Mouse (Mus musculus) CH12.LX (cell line): ENCODE measurements at regions not wholly inside any gene's neighbourhood (a gene's known extent, or its start where the extent isn't known, plus 50 kb on each side); places are given as distances from the start of the nearest gene placed in this dataset.

ENCODE experiments used
- DNase-seq: peaks from one replicate; pipeline ENCODE4 v3.0.0-alpha.2; 2013; ENCODE audit errors: extremely low read depth
- H3K27ac ChIP-seq: 2 replicates; pipeline ENCODE4 v1.5.1; 2012; ENCODE audit warnings: low read depth, mild to moderate bottlenecking, control low read depth, moderate library complexity; ENCODE audit not compliant: insufficient read depth
- H3K27me3 ChIP-seq: replicated peaks from 2 replicates; pipeline ENCODE3; 2012; ENCODE audit warnings: inconsistent platforms
- H3K36me3 ChIP-seq, 2 experiments: replicated peaks in 1 of 2; 2 replicates each; pipeline versions ENCODE3 to v1.6.1; 2012; ENCODE audit warnings: inconsistent platforms in 1 of 2, low read length in 1 of 2, mild to moderate bottlenecking in 1 of 2, mixed read lengths in 1 of 2, moderate library complexity in 1 of 2; ENCODE audit not compliant: control insufficient read depth in 1 of 2, insufficient read depth in 1 of 2
- H3K4me1 ChIP-seq, 2 experiments: 2 replicates each; pipeline ENCODE4 v1.6.1; 2012; ENCODE audit warnings: inconsistent platforms in 1 of 2, moderate library complexity in 1 of 2; ENCODE audit not compliant: insufficient read depth in 2 of 2, control insufficient read depth in 1 of 2
- H3K4me2 ChIP-seq: 2 replicates; pipeline ENCODE4 v1.6.1; 2012; ENCODE audit warnings: low read depth, mild to moderate bottlenecking, control low read depth; ENCODE audit not compliant: poor library complexity, insufficient read depth, severe bottlenecking
- H3K4me3 ChIP-seq, 3 experiments: fragments of 150-350 bp in 1 of 3; sonication (generic) in 1 of 3; replicated peaks in 1 of 3; 2 replicates each; pipeline versions ENCODE3 to v1.5.1; 2011 to 2012; ENCODE audit warnings: low read depth in 2 of 3, low read length in 2 of 3, mild to moderate bottlenecking in 2 of 3, moderate library complexity in 2 of 3, control low read depth in 1 of 3, improper control_type of control experiment in 1 of 3, inconsistent platforms in 1 of 3, mixed read lengths in 1 of 3; ENCODE audit not compliant: poor library complexity in 1 of 3
- H3K79me2 ChIP-seq: replicated peaks from 2 replicates; pipeline ENCODE4 v1.6.1; 2012; ENCODE audit warnings: mild to moderate bottlenecking, moderate library complexity; ENCODE audit not compliant: control insufficient read depth, poor library complexity, insufficient read depth, severe bottlenecking; ENCODE audit errors: extremely low read depth
- H3K9ac ChIP-seq: 2 replicates; pipeline ENCODE4 v1.6.1; 2012; ENCODE audit warnings: low read depth, mild to moderate bottlenecking, control low read depth, moderate library complexity; ENCODE audit not compliant: insufficient read depth
- H3K9me3 ChIP-seq: replicated peaks from 2 replicates; pipeline ENCODE3; 2012; ENCODE audit warnings: low read length, inconsistent platforms, mixed read lengths
- BHLHE40 ChIP-seq: IDR thresholded peaks from 2 replicates; pipeline ENCODE4 v1.6.1; 2011; ENCODE audit warnings: mild to moderate bottlenecking, low read depth, low read length, improper control_type of control experiment
- CHD2 ChIP-seq: IDR thresholded peaks from 2 replicates; pipeline ENCODE4 v1.6.1; 2011; ENCODE audit warnings: low read length, improper control_type of control experiment
- ELF1 ChIP-seq: IDR thresholded peaks from 2 replicates; pipeline ENCODE4 v1.6.1; 2014; ENCODE audit warnings: low read depth, mild to moderate bottlenecking, inconsistent platforms, low read length, improper control_type of control experiment
- EP300 ChIP-seq: IDR thresholded peaks from 2 replicates; pipeline ENCODE4 v1.6.1; 2011; ENCODE audit warnings: low read length, improper control_type of control experiment
- ETS1 ChIP-seq: conservative IDR thresholded peaks from 2 replicates; pipeline ENCODE4 v1.6.1; 2012; ENCODE audit warnings: low read depth, mild to moderate bottlenecking, inconsistent platforms, low read length, improper control_type of control experiment, moderate library complexity
- HCFC1 ChIP-seq: IDR thresholded peaks from 2 replicates; pipeline ENCODE4 v1.6.1; 2012; ENCODE audit warnings: low read depth, mild to moderate bottlenecking, inconsistent platforms, low read length, improper control_type of control experiment
- IRF4 ChIP-seq: IDR thresholded peaks from 2 replicates; pipeline ENCODE4 v1.6.1; 2014; ENCODE audit warnings: low read depth, mild to moderate bottlenecking, inconsistent platforms, low read length, improper control_type of control experiment
- JUND ChIP-seq: conservative IDR thresholded peaks from 2 replicates; pipeline ENCODE4 v1.6.1; 2011; ENCODE audit warnings: low read depth, low read length, improper control_type of control experiment
- KAT2A ChIP-seq: IDR thresholded peaks from 2 replicates; pipeline ENCODE4 v1.6.1; 2012; ENCODE audit warnings: low read length, improper control_type of control experiment, inconsistent platforms; ENCODE audit not compliant: insufficient replicate concordance
- MAFK ChIP-seq: IDR thresholded peaks from 2 replicates; pipeline ENCODE4 v1.6.1; 2011; ENCODE audit warnings: low read length, improper control_type of control experiment; ENCODE audit not compliant: insufficient replicate concordance
- MAZ ChIP-seq: IDR thresholded peaks from 2 replicates; pipeline ENCODE4 v1.6.1; 2012; ENCODE audit warnings: low read depth, mild to moderate bottlenecking, inconsistent platforms, low read length, improper control_type of control experiment, moderate library complexity
- NRF1 ChIP-seq: IDR thresholded peaks from 2 replicates; pipeline ENCODE4 v1.6.1; 2014; ENCODE audit warnings: low read depth, mild to moderate bottlenecking, inconsistent platforms, low read length, improper control_type of control experiment, moderate library complexity
- PAX5 ChIP-seq: IDR thresholded peaks from 2 replicates; pipeline ENCODE4 v1.6.1; 2012; ENCODE audit warnings: low read length, inconsistent platforms, mixed read lengths
- POLR2AphosphoS2 ChIP-seq: IDR thresholded peaks from 2 replicates; pipeline ENCODE4 v1.6.1; 2011; ENCODE audit warnings: low read depth, low read length, improper control_type of control experiment
- RAD21 ChIP-seq: IDR thresholded peaks from 2 replicates; pipeline ENCODE4 v1.6.1; 2011; ENCODE audit warnings: low read depth, mild to moderate bottlenecking, low read length, improper control_type of control experiment, moderate library complexity
- RCOR1 ChIP-seq: conservative IDR thresholded peaks from 2 replicates; pipeline ENCODE4 v1.6.1; 2012; ENCODE audit warnings: low read depth, mild to moderate bottlenecking, inconsistent platforms, low read length, improper control_type of control experiment
- SIN3A ChIP-seq: IDR thresholded peaks from 2 replicates; pipeline ENCODE4 v1.6.1; 2012; ENCODE audit warnings: low read length, improper control_type of control experiment, inconsistent platforms
- TBP ChIP-seq: conservative IDR thresholded peaks from 2 replicates; pipeline ENCODE4 v1.6.1; 2011; ENCODE audit warnings: low read depth, low read length, improper control_type of control experiment
- USF1 ChIP-seq: IDR thresholded peaks from 2 replicates; pipeline ENCODE4 v1.6.1; 2014; ENCODE audit warnings: low read depth, mild to moderate bottlenecking, inconsistent platforms, low read length, improper control_type of control experiment
- USF2 ChIP-seq: conservative IDR thresholded peaks from 2 replicates; pipeline ENCODE4 v1.6.1; 2011; ENCODE audit warnings: low read depth, low read length, improper control_type of control experiment
- ZC3H11A ChIP-seq: IDR thresholded peaks from 2 replicates; pipeline ENCODE4 v1.6.1; 2012; ENCODE audit warnings: low read depth, mild to moderate bottlenecking, inconsistent platforms, low read length, improper control_type of control experiment
- ZKSCAN1 ChIP-seq: IDR thresholded peaks from 2 replicates; pipeline ENCODE4 v1.6.1; 2012; ENCODE audit warnings: low read depth, inconsistent platforms, low read length, improper control_type of control experiment, borderline replicate concordance
- ZMIZ1 ChIP-seq: IDR thresholded peaks from 2 replicates; pipeline ENCODE4 v1.6.1; 2012; ENCODE audit warnings: low read depth, mild to moderate bottlenecking, inconsistent platforms, low read length, improper control_type of control experiment
- ZNF384 ChIP-seq: IDR thresholded peaks from 2 replicates; pipeline ENCODE4 v1.6.1; 2012; ENCODE audit warnings: low read depth, low read length, improper control_type of control experiment, inconsistent platforms
- dilution Hi-C: fragments of 300-500 bp; cut with MboI; formaldehyde crosslinking; loops from 2 replicates; pipeline ENCODE4 v1.14.3; 2020; ENCODE audit warnings: low sequenced_read_pairs; ENCODE audit not compliant: extremely low pct_unique_long_range_greater_than_20kb, extremely low pct_ligation_motif_present
- in situ Hi-C: fragments of 300-500 bp; cut with MboI; formaldehyde crosslinking; loops from 3 replicates; pipeline ENCODE4 v1.14.3; 2019; ENCODE audit warnings: low sequenced_read_pairs, low pct_ligation_motif_present, low pct_unique_long_range_greater_than_20kb, mixed read lengths

- Histone ChIP-seq H3K4me2 (no peak overlapping the region), H3K4me1 (no peaks in the 10 kb centered on the region), H3K79me2 (no peaks in the 10 kb centered on the region), H3K27ac (no peak overlapping the region), H3K27me3 (no peaks in the 10 kb centered on the region), H3K4me3 (no peak overlapping the region), H3K36me3 (no peaks in the 10 kb centered on the region), H3K9me3 (no peaks in the 10 kb centered on the region), H3K9ac (no peak overlapping the region)
- in situ Hi-C loops = no loop called here
- TF ChIP-seq JUND (no peak), ZKSCAN1 (no peak), RAD21 (no peak), ZMIZ1 (no peak), CHD2 (no peak), NRF1 (no peak)
- DNase-seq = no peak
- dilution Hi-C loops = no loop called here
Observed at GRCm38 (mm10) chr4:21125892-21126291, 559.9 kb downstream of the Prdm13 start.

DNA sequence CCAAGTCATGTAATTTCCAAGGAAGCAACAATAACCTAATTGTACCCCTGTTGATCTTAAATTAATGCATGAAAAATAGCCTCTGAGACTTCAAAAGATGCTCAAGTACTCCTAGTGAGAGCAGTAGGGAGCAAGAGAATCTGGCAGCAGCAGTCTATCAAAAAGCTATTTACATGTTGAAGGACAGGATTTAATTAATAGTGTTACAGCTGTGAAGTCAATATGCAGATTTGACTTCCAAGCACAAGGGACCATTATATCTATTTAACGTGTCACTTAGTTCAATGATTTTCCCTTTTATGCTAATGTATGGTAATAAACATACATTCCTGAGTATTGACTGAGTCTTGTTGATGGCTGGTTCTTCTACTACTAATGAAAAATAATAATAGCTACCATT, 590.0 kb downstream of the Prdm13 start:
- no peaks in the 10 kb centered on the region for H3K27me3 ChIP-seq
- H3K9ac ChIP-seq = no peak overlapping the region
- TF ChIP-seq TBP (no peak), MAFK (no peak), ZNF384 (no peak), PAX5 (no peak), CHD2 (no peak), KAT2A (no peak), ZMIZ1 (no peak)
- H3K4me2 ChIP-seq = no peak overlapping the region
- H3K9me3 ChIP-seq = no peaks in the 10 kb centered on the region
- H3K4me3 ChIP-seq = no peak overlapping the region
- no peak for DNase-seq
- dilution Hi-C loops = no loop called here
- H3K36me3 ChIP-seq = no peaks in the 10 kb centered on the region
- H3K4me1 ChIP-seq = no peaks in the 10 kb centered on the region
- no peaks in the 10 kb centered on the region for H3K79me2 ChIP-seq
- H3K27ac ChIP-seq = no peak overlapping the region
- in situ Hi-C loops = no loop called here

GRCm38 (mm10) chr4:21070198-21070785, 615.5 kb downstream of the Prdm13 start:
- H3K4me2 ChIP-seq = no peak overlapping the region
- TF ChIP-seq USF1 (no peak), USF2 (no peak), HCFC1 (no peak), ZMIZ1 (no peak), ETS1 (no peak), ELF1 (no peak), RCOR1 (no peak), IRF4 (no peak), CHD2 (no peak), MAZ (no peak), POLR2AphosphoS2 (no peak), ZNF384 (no peak), ZC3H11A (no peak), EP300 (no peak), SIN3A (no peak), ZKSCAN1 (no peak), BHLHE40 (no peak)
- TF ChIP-seq, all 38 proteins: peak for 0
- Histone ChIP-seq H3K79me2 (no peaks in the 10 kb centered on the region), H3K9ac (no peak overlapping the region), H3K36me3 (no peaks in the 10 kb centered on the region), H3K4me3 (no peak overlapping the region), H3K4me1 (no peaks in the 10 kb centered on the region), H3K27ac (no peak overlapping the region), H3K27me3 (no peaks in the 10 kb centered on the region), H3K9me3 (no peaks in the 10 kb centered on the region)
- DNase-seq = no peak
- dilution Hi-C loops = no loop called here
- in situ Hi-C loops = no loop called here
